Mouse (Mus musculus) kidney, adult 8-10 months (tissue): ENCODE data around the gene Kat2a.

Experiments used
- DNase-seq, 2 experiments: peaks; one replicate each; pipeline ENCODE4 v3.0.0; 2022

The Kat2a gene

DNA sequence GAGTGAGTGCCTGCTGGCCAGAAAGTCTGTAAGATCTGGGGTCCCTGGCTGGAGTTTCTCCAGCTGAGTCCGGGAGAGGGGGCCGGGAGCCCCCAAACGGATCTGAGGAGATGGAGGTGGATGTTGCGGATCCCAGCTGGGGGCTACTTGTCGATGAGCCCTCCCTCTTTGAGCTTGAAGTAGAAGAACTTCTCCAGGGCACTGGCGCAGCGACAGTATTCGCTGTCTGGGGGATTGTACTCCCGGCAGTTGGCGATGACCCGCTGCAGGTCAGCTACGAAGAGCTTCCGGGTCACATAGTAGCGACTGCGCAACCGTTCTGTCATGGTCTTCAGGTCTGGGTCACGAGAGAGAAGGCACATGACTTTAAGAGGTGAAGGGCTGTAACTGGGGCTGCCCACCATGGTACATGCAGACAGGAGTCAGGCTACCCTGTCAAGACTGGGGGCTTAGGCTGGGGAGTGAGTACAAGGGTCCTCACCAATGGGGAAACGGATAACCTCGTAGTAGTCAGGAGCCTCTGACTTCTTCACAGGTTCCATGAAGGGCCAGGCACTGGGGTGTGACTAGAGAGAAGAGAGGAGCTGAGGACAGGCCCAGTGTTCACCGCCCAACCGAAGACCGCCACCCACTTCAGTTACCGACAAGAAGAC, 7.0 kb downstream of the Kat2a start:
- DNase-seq: no peak

DNA sequence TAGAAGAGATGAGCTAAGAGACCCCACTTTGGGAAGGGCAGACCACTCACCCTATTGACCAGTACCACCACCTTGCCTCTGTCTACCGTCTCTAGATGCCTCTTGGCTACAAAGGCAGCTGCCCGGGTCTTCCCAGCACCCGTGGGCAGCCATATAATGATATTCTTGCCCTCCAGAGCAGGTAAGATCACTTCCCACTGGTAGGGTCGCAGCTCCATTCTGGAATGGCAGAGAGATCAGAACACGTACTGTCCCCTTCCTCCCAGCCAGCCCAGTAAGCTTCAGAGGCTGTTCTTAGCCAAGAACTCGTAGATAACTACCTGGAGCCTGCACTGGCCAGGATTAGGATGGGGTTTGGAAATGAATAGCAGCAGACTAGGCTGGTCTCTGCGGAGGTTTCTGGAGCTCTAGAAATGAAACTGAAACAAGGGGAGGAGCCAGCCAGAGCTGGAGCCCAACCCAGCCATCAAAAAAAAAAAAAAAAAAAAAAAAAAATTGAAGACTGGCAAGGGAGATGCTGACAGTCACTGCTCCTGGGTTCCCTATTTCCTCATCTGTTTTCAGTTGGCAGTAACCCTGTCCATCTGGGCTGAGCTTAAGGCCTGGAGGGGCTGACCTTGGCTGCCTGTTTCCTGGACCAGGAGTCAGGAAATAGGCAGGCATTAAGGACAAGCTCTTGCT, 8.3 kb downstream of the Kat2a start, which contains the start of gene Dhx58:
TSS of gene Dhx58 (minus strand) at position 421 of the 681 bp plus-strand sequence.
- DNase-seq: no peak

DNA sequence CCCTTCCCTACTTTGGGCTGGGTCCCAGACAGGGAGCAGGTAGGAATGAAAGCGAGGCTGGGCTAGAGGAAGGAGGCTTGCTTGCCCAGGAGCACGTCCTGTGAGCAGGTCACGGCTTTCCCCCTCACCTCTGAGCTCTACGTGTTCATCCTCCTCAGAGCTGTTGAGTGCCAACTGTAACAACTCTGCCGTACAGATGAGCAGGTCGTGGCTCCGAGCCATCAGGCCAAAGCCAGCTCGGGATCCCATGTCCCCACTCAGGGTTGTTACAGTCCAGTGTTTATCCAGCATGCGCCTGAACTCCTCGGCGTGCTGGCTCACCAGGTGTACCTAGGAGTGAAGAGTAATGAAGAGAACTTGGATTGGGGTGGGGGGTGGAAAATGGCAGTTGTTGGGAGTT, 8.9 kb downstream of the Kat2a start:
- DNase-seq: peak in 1 of 2 experiments; percentile 63

DNA sequence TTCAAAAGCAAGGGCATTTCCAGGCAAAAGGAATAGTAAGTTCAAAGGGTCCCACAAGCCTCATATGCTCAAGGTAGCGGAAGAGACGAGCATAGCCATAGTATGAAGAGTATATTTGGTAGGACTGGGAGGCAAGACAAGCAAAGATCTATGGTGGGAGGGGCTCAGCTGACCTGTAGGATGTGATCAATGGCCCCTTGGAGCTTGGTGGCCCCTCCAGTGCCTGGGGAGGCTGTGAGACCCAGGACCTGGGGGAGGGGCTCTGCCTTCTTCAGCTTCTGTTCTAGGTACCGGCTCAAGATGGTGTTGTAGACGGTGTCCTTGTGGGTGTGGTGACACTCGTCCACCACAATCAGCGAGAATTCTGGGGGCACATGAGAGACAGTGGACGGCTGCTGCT, 9.4 kb downstream of the Kat2a start:
- no peak for DNase-seq

DNA sequence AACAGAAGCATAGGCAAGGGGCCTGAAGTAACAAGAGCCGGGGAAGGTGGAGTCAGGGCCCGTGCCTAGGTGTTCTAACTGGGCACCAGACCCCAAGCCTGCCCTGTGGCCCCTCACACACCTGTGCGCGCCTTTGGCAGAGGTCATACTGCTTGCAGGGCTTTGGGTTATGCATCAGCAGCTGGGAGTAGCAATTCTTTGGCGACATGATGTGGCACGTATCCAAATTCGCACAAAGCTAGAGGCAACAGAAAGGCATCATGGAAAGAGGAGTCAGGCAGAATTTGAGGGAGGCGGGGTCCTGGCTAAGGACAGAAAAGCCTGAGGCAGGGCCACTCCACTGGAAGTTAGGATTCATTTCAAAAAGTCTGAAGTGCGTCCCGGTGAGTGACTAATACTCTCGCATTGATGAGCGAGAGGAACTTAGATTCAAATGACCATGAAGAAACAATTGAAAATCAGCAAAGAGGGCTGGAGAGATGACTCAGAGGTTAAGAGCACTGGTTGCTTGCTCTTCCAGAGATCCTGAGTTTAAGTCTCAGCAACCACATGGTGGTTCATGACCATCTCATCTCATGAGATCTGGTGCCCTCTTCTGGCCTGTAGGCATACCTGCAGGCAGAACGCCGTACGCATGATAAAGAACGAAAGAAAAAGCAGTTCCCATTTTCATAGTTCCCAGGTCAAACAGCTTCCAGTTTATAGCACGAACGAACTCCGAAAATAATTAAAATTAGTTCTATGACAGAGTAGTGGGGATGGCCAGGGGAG, 10.0 kb downstream of the Kat2a start:
- DNase-seq: peak in 1 of 2 experiments; percentile 63

DNA sequence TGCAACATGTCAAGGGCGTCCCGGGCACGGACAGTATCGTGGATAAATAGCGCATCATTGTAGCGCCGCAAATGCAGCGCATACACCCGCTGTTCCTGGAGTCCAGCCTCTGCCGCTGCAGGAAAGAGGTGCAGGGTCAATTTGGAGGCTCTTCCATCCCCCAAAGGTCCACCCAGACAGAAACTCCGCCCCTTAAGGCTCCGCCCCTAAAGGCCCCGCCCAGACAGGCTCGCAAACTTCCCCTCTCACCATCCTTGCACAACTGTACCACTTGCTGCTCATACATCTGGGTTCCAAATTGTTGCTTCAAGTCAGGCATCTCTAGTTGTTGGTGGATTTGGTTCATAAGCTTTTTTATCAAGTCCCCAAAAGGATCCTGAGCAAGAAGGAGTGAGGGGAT, 11.0 kb downstream of the Kat2a start:
- DNase-seq: peak in 1 of 2 experiments; percentile 50

DNA sequence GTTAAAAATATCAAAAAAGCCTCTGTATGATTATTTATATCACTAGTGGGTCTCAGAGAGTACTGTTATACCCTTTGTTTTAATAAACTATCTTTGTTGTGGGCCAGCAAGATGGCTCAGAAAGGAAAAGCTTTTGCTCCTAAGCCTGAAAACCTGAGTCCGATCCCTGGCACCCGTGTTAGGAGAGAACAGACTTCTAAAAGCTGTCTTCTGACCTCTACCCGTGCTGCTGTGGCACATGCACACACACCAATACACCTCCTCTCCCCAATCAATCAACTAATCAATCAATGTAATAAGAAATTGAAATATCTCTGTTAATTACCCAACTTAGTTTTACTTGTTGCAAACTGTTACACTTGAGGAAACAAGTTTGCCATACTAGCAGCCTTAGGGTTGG, 11.6 kb downstream of the Kat2a start:
- DNase-seq: no peak

DNA sequence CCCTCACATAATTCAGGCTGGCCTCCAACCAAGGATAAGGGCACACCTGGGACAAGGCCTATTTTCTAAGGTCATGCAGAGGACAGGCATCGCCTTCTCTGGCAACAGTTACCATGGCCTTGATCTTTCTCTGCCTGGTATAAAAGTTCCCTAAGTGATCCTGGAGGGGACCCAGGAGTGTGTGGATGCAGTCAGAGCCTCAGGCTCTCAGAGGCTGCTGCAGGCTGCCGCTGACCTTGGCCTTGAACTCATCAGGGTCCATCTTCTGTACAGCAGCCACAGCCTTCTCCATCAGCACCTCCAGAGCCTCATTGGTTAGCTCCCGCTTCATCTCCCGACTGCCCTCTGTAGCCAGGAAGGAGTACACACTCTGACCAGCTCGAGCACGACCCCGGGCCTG, 14.3 kb downstream of the Kat2a start:
- DNase-seq: no peak

DNA sequence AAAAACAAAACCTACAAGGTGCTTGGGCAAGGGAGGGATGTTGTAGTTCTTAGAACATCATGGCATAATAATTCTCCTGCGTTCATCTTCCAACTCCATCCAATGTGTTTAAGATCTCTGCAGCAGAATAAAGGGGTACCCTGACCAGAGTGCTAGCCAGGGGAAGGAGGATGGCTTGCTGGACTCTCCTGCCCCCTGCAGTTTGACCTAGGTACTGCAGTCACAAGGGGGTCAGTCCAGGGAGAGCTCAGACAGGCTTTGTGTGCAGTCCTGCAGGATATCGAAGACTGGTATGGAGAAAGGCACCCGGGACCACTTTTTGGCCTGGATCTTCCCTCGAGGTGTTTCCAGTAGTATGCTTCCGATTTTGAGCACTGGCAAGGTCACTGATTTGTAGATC, 17.3 kb downstream of the Kat2a start:
- DNase-seq: peak in 1 of 2 experiments; percentile 82

DNA sequence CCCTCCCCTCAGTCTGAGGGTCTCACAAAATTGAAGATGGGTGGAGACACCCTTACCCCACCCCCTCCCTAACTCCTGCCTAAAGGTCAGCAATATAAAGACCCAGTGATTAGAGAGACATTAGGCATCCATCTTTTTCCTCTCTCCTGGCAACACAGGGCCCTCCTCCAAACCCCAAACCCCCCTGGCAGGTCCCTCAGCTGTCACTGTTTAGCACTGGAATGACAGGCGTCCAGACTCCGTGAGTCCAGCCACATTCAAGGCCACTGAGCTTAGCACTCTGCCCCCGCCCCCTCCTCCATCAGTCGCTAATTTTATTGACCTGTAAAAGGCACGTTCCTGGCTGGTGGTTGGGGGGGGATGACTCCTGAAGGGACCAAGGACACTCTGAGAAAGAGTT, 19.1 kb downstream of the Kat2a start:
- no peak for DNase-seq

DNA sequence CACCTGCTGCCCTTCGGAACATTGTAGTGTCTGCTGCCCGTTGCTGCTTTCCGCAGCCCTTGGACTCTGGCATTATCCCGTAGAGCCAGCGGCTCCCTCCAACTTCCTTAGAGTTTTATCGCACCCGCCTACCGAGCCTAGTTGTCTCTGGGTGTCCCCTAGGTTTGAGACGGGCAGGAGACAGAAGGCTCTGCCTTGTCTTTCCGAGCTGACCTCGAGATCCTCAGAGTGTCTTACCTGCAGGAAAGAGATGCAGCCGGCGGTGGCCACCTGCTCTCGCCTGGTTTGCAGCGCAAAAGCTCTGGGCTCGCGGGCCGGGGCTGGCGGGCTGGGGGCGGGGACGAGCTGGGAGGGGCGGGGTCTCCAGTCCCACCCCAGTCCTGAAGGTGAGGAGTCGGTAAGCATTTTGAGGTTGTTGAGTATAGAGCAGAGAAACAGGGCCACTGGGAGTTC, 20.1 kb downstream of the Kat2a start, which contains the start of gene Zfp385c:
TSS of gene Zfp385c (minus strand) at position 292 of the 453 bp plus-strand sequence.
- DNase-seq: peak in 1 of 2 experiments; percentile 23

DNA sequence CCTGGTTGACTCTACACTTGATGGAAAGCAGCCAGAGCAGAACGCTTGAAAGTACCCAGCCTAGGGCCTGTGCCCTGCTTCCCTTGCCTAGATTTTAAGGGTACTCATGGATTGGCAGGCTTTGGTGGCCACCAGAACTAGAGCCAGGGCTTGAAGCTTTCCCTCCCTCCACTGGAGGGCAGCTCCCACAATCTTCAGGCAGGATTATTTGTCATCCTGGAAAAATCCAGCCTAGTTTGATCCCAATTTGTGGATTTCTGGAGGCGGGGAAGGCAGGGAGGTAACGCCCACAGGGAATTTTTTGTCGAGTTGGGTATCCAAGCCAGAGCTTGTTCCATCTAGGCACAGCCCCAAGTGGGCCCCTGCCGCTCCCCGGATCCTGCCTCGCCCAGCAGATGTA, 21.9 kb downstream of the Kat2a start:
- DNase-seq: no peak

DNA sequence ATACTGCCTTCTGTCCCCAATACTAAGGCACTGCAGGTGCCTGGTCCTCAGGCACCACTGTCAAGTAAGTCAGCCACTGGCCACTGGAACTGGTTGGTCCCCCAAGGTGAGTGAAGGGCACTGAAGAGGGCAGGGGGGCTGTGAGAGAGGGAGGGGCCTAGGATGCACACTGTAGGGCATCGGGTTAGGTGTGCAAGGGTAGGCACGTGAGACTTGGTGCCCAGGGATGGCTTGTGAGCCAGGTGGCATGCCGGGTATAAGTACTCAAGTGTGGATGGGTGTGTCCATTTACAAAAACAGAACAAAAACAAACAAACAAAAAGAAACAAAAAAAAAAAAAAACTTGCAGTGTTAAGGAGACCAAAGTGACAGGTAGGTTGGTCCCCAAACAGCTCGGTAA, 23.8 kb downstream of the Kat2a start:
- DNase-seq: no peak

DNA sequence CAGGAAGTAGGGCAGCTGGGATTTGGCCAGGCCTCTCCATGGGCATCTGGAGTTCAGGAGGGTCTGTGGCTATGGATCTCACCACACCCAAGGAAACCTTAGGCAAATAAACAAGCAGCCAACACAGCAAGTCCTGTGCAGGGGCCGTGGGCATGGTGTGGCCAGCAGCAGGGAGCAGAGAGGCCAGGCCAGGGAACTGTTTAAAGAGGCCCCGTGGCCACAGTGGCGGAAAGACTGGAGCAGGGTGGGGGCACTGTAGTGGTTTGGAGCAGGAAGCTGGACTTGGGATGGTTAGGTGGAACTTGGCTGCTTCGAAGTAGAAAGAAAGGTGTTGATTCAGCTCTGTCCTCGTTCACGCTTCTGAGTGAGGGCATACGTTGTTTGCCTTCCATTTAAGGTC, 25.0 kb downstream of the Kat2a start:
- DNase-seq: no peak

DNA sequence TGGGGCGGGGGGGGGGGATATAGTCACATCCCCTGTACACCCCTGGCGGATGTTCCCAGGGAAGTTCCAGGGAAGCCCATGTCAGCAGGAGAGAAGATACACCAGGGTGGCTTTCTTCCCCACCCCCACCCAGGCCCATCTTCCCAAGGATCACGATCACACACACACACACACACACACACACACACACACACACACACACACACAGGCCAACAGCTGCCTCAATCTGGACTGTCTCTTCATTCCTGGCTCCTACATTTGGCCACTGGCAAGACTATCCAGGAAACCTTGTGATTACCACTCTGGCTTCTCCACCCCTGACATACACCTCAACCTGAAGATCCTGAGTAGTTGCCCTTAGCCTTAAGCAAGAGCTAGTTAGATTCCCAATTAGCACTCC, 26.9 kb downstream of the Kat2a start:
- no peak for DNase-seq

DNA sequence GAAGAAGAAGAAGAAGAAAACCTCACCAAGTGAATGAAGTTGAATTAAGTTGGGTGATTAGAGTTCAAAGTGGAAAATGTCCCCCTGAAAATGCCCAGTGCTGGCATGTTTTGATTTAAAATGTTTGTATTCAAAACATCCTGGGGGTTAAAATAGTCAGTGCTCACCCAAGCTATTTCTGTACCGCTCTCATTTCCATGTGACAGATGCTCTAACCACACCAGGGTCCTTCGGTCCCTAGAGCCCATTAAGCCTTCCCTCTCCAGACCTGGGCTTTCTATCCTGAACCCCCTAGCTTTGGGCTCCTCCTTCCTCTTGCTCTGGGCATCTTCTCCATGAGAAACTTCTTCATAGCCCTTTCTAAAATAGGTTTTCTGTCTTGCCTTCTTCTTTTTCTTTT, 28.2 kb downstream of the Kat2a start:
- DNase-seq: no peak

DNA sequence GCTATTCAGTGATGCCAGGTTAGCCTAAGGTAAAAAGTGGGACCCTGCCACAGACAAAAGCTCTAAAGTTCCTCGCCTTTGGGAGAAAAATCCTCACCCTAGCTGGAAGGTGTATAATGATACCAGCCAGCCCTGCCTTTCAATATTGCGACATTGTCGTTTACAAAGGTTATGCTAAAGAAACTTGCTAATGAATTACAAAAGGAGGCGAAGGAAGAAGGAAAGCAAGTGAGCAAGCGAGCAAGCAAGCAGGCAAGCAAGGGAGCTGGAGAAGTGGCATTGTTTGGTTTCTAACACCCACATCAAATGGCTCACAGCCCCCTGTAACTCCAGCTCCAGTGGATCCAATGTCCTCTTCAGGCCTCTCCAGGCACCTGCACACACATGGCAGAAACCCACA, 29.7 kb downstream of the Kat2a start:
- DNase-seq: no peak

DNA sequence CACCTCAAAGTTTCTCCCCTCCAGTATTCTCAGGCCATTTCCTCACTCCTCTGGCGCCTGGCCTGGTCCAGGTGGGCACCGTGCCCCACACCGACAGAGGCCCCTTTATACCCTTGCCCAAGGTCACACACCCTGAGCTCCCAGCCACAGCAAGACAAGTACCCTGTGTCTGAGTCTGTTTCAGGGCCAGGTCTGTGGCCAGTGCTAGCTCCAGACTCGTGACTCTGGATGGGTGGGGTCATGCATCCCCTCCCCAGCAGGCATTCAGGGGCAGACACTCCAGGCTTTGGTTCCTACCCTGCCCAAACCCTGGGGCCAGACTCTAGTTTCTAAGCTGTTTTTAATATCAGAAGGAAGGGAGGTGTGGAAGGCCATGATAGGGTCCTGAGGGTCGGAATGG, 30.4 kb downstream of the Kat2a start:
- DNase-seq: no peak

DNA sequence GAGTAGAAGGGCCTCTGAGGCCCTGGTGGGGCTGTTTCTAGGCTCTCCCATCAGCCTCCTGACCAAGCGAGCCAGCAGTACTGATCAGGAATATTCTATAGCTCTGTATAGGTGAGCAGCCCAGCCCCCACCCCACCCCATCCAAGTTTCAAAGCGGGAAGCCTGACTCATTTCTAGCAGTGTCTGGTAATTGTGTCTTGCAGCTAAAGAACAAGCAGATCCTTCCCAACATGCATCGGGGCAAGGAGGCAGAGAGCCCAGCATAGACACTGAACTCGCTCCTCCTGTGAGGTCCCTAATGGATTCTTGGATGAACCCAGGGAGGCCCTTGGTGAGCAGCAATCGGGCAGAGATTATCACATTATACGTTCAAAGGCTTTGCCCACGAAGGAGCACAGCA, 34.5 kb downstream of the Kat2a start:
- no peak for DNase-seq

DNA sequence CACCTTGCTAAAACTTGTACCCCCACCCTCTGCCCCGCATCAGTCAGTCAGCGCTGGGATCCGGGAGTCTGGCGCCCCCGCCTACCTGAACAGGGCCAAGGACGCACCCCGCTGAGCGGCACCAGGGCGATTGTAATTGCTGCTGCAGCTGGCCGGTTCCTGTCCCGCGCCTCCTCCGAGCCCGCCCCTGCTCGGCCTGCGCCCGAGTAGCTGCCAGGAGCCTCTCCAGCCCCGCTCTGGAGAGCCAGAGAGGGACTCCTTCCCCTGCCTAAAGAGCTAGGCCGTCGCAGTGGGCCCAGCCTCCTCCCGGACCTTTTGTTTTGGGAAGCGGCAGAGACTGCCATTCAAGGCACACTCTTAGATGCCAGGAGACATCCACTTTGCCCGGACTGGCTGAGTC, 39.1 kb downstream of the Kat2a start:
- DNase-seq: no peak

DNA sequence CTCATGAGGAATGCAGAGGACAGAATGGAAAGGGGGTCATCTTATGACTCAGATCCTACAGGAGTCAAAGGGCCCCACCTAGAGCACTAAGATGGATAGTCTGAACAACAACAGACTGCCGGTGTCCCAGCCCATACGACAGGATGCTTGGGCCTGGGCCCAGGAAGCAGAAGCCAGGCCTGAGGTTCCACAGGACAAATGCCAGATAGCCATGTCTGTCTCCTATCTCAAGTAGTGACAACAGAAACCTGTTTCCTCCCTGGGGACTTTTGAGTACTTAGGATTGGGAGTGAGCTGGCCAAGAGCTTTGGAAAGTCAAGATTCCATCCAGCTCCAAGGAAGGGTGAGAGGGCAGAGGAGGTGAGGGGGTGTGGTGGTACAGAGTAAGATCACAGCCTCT, 40.3 kb downstream of the Kat2a start:
- DNase-seq: no peak

DNA sequence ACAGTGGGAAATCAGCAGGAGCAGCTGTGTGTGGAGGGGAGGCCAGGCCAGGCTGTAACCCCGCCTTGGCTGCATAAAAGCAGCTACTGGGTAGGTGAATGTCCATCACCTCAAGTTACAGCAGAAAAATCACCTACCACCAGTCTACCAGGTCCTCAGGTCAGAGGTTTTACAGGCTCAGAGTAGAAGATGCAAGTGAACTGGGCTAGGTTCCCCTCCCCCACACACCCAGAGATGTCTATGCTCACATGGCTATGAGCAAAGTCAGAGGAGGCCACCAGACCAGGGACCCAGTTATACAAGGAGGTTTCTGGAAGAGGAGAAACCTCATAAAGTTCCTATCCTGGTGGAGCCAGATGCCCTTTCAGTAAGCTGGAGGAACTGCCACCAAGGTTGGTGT, 41.2 kb downstream of the Kat2a start:
- no peak for DNase-seq

DNA sequence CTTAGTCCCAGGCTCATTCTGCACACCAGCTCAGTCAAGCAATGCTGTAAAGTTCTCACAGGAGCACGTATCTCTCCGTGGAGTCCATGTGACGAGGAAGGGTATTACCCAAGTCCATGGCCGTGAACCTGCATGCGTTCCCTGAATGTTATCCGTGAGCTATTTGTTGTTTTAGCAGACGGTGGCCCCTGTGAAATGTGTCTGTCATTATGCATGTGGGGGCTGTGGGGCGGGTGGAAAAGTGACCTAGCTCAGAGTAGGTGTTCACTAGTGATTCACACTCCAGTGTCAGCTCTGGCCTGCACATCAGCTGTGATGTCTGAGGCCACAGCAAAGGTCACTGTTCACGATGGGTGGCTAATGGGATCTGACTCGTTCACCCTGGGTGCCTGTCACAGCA, 52.5 kb downstream of the Kat2a start:
- DNase-seq: no peak

DNA sequence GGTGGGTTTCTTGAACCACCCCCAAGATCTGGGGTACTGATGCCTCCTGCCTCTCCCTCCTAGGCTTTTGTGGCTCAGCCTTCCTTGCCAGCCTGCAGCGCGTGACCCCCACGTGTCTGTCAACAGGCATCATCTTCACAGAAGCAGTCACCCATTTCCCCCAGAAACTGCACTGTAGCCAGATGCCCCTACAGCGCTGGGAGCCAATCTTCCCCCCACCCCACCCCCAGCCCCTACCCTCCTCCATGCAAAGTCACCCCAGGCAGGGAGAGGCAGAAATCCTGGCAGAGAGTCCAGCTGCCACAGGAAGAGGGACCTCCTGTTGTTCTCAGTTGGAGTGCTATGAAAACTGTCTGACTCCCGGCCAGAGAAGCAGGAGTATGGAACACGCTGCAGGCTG, 55.8 kb downstream of the Kat2a start:
- DNase-seq: no peak
